Mouse (Mus musculus) heart, postnatal 0 days (tissue): Measurements from ENCODE around the gene Fam228b. TPM values are rescaled to one million over a fixed set of nuclear protein-coding genes. Genes with fewer than 3 reads are reported as not detected.
A peak's percentile ranks its signal among the peaks of the same experiment; 100 is the strongest.
"Not testable (repeated sequence)": the region's sequence is repeated elsewhere in the genome, so short reads cannot be mapped to it uniquely, and the experiment has no call there.

ENCODE experiments used
- ATAC-seq: fragments of 200-750 bp; cut with Nextera tagmentation; 2 replicates; pipeline ENCODE4 v1.8.0; 2017; ENCODE audit warnings: low read depth, moderate number of reproducible peaks, moderate library complexity; ENCODE audit not compliant: insufficient read depth
- DNase-seq: peaks from one replicate; pipeline ENCODE4 v3.0.0-alpha.2; 2016; ENCODE audit warnings: low spot score
- H3K27ac ChIP-seq: fragments of 300-500 bp; sonication (generic); 2 replicates; pipeline ENCODE4 v1.5.1; 2014; ENCODE audit warnings: low read depth, mild to moderate bottlenecking
- H3K27me3 ChIP-seq: fragments of 300-500 bp; sonication (generic); 2 replicates; pipeline ENCODE4 v1.6.1; 2014; ENCODE audit warnings: low read length, mixed read lengths; ENCODE audit not compliant: control insufficient read depth, insufficient read depth
- H3K36me3 ChIP-seq: fragments of 300-500 bp; sonication (generic); replicated peaks from 2 replicates; pipeline ENCODE4 v1.6.1; 2014; ENCODE audit warnings: low read length, mixed read lengths; ENCODE audit not compliant: control insufficient read depth, insufficient read depth
- H3K4me1 ChIP-seq: fragments of 300-500 bp; sonication (generic); 2 replicates; pipeline ENCODE4 v1.6.1; 2014; ENCODE audit warnings: antibody characterized with exemption; ENCODE audit not compliant: control insufficient read depth, insufficient read depth
- H3K4me2 ChIP-seq: fragments of 300-500 bp; sonication (generic); 2 replicates; pipeline ENCODE4 v1.6.1; 2014; ENCODE audit warnings: low read depth, mild to moderate bottlenecking, low read length, moderate library complexity
- H3K4me3 ChIP-seq: fragments of 300-500 bp; sonication (generic); 2 replicates; pipeline ENCODE4 v1.5.1; 2014; ENCODE audit warnings: low read depth, low read length
- H3K9ac ChIP-seq: fragments of 300-500 bp; sonication (generic); replicated peaks from 2 replicates; pipeline ENCODE4 v1.6.1; 2014; ENCODE audit warnings: low read depth, low read length, mixed read lengths
- H3K9me3 ChIP-seq: fragments of 300-500 bp; sonication (generic); replicated peaks from 2 replicates; pipeline ENCODE4 v1.6.1; 2016; ENCODE audit warnings: low read length; ENCODE audit not compliant: control insufficient read depth
- CTCF ChIP-seq: IDR thresholded peaks from 2 replicates; pipeline ENCODE4 v1.5.1; 2016; ENCODE audit warnings: antibody characterized with exemption, control low read depth, low read depth
- EP300 ChIP-seq: IDR thresholded peaks from 2 replicates; pipeline ENCODE4 v1.6.1; 2016; ENCODE audit warnings: antibody characterized with exemption, low read depth
- WGBS: fragments of 180-500 bp; shearing (Covaris S2); extraction: QIAGEN DNeasy Blood & Tissue Kit; methylation state at CpG from one replicate; pipeline ENCODE4 v1.1.7; 2014; 5-methylcytosine and 5-hydroxymethylcytosine counted together
- polyA plus RNA-seq: library from polyadenylated mRNA; unstranded; fragments of >200 nt; fragmentation: Nextera tagmentation; extraction: Ambion mirVana; gene quantifications from 2 replicates; pipeline ENCODE4 v1.2.1, GENCODE M21; 2015
- total RNA-seq: library from RNA; depleted of rRNA; stranded (reverse); fragments of >200 nt; gene quantifications from 2 replicates; pipeline ENCODE4 v1.2.3, GENCODE M21; 2014; ENCODE audit warnings: low replicate concordance

Fam228b gene
- total and polyA plus RNA-seq, 2 experiments from 2014 or later = 3.3 to 3.4 TPM

DNA sequence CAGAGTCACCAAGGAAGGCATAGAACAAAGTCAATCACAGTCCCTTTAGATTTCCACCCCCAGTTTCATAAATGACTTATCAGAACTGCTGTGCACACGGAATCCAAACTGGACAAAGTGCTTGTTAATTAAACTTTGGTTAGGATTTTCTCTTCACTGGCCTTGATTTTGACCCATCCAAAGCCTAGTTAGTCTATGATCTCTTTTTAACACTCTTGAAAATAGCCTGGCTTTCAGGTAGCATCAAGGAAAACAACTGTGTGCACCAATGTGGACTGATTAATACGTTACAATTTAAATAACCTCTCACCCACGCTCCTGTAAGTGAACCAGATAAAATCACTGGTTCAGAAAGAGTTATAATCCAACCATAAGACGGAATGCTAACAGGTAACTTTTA, 42.0 kb upstream of the Fam228b start:
- Histone ChIP-seq H3K27me3 (no peaks in the 10 kb centered on the region), H3K4me1 (no peaks in the 10 kb centered on the region), H3K4me3 (no peak overlapping the region), H3K27ac (no peak overlapping the region), H3K36me3 (no peaks in the 10 kb centered on the region), H3K9me3 (0 out of 2 replicates have a peak, but pooled peaks cover 6% of the 10 kb centered on the region), H3K9ac (no peak overlapping the region), H3K4me2 (no peak overlapping the region)
- DNase-seq (no peak), ATAC-seq (no peak)
- TF ChIP-seq EP300 (no peak), CTCF (no peak)
- 71% methylated on average over 4 of the region's 4 CpGs for WGBS

DNA sequence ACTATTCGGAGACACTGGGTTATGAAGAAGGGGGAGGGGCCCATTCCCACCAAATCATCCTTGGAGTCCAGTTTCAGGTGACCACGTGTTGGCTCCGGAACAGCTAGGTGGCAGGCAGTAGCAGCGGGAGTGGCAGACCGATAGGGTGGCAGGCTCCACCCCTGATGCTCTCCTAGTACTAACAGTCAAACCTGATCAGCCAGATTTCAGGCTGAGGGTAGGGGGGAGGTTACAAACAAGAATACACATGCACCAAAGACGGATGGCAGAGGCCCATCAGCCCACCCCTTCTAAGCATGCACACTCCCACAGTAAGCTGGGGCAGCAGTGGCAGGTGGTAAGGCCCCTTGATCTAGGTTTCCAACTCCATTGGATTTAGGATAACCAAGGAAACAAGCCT, 28.4 kb upstream of the Fam228b start:
- H3K4me3 ChIP-seq, H3K9me3 ChIP-seq, H3K36me3 ChIP-seq, ATAC-seq, DNase-seq, H3K27me3 ChIP-seq, H3K4me2 ChIP-seq, H3K4me1 ChIP-seq, H3K9ac ChIP-seq, H3K27ac ChIP-seq: not testable (repeated sequence)
- WGBS = 69% methylated on average over 6 of the region's 6 CpGs

DNA sequence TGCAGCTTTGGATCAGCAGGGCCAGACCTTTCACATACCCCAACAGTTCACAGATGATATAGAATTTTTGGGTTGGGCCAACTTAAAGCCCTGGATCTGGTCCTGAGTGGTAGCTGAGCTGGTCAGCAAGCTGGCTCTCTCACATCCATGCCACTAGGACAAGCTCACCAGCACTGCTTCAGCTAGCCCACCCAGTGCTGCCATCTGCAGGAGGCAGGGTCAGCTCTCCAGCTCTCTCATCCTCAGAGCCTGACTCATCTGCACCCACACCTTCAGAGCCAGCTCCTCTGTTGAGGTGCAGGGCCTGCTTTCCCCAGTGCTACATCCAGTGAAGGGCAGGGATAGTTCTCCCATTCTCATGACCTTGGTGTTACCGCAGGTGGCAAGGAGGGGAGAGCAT, 24.7 kb upstream of the Fam228b start:
- Histone ChIP-seq H3K4me3 (no peak overlapping the region), H3K4me1 (no peaks in the 10 kb centered on the region), H3K27me3 (no peaks in the 10 kb centered on the region), H3K9me3 (no peaks in the 10 kb centered on the region), H3K36me3 (no peaks in the 10 kb centered on the region), H3K27ac (no peak overlapping the region), H3K9ac (no peak overlapping the region), H3K4me2 (no peak overlapping the region)
- ATAC-seq (no peak), DNase-seq (no peak)
- TF ChIP-seq EP300 (no peak), CTCF (peak; percentile 29)
- 60% methylated on average over 1 of the region's 1 CpGs for WGBS

DNA sequence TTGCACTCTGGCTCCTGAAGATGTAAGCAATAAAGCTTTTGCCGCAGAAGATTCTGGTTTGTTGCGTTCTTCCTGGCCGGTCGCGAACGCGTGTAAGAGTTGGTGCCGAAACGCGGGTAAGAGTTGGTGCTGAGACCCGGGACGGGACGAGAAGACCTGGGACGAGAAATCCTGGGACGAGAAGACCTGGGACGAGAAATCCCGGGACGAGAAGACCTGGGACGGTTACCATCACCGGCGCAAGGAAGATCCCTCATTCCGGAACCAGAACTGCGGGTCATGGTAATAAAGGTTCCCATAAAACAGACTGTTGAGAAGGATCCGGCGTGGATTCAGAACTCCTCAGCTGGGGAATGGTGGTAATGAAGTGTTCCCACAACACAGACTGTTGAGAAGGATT, 19.1 kb upstream of the Fam228b start:
- WGBS = 91% methylated on average over 25 of the region's 25 CpGs
- DNase-seq, H3K9me3 ChIP-seq, H3K36me3 ChIP-seq, H3K27ac ChIP-seq, H3K4me1 ChIP-seq, ATAC-seq, H3K27me3 ChIP-seq, H3K4me3 ChIP-seq, H3K4me2 ChIP-seq, H3K9ac ChIP-seq: not testable (repeated sequence)

DNA sequence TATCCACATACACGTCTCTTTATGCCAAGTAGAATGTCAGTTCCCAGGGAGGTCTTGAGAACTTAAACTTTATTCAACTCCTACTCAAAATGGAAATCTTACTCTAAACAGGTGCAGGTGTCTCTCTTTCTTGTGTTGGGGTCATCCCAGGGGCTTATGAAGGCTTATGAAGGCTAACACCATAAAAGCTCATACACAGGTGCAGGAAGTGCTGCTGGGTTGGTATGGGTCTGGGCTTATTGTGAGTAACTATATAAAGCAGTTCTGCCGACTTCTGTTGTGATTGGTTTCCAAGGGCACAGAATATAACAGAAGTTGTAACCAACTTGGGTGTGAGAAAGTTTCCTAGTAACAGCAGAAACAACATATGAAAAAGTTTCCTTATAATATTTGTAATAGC, 15.4 kb upstream of the Fam228b start:
- DNase-seq = no peak
- Histone ChIP-seq H3K36me3 (no peaks in the 10 kb centered on the region), H3K9me3 (no peaks in the 10 kb centered on the region), H3K27me3 (no peaks in the 10 kb centered on the region), H3K9ac (no peak overlapping the region), H3K27ac (no peak overlapping the region), H3K4me2 (no peak overlapping the region), H3K4me1 (0 out of 2 replicates have a peak, but pooled peaks cover 3% of the 10 kb centered on the region), H3K4me3 (no peak overlapping the region)
- WGBS = 60% methylated on average over 2 of the region's 2 CpGs
- TF ChIP-seq CTCF (no peak), EP300 (no peak)
- no peak for ATAC-seq

DNA sequence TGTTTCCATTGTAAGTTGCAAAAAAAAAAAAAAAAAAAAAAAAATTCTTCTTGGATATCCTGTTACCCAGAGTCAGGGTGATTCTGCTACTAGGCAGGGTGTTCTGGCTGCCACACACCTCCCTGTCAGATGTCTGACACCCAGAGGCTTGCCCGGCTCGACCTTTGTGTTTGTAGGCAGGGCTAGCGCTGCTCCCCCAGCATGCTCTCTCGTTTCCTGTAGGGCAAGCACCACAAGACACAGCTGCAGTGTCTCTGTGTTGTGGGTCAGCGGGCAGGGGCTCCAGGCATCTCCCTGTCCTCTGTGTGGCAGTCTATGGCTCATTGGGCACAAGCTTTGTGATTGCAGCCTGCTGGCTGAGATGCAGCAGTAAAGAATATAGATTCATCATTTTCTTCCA, 14.5 kb upstream of the Fam228b start:
- ATAC-seq = no peak
- no peak overlapping the region for H3K27ac ChIP-seq

DNA sequence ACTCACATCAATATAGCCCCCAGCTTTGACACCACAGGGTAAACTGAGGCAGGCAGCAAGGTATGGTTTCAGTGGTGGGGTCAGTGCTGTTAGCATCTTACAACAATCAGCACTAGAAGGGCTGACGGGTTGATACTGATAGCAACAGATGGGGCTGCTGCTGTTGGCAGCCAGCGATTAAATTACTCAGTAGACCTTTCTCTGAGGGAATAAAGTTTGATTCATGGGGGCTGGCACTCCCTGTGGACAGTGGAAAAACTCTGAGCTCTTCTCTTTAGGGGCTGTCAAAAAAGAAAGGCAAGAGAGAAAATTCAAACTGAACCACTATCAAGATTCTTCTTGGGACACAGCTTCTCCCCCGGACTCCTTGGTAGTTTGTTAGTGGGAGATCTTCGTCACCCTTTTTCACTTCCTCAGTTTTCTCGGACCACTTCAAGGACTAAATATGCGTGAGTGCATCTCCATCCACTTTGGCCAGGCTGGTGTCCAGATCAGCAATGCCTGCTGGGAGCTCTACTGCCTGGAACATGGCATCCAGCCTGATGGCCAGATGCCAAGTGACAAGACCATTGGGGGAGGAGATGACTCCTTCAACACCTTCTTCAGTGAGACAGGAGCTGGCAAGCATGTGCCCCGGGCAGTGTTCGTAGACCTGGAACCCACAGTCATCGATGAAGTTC, 12.8 kb upstream of the Fam228b start:
- ATAC-seq, DNase-seq, H3K9ac ChIP-seq, H3K4me3 ChIP-seq, H3K27me3 ChIP-seq, H3K36me3 ChIP-seq, H3K9me3 ChIP-seq, H3K4me1 ChIP-seq, H3K27ac ChIP-seq, H3K4me2 ChIP-seq: not testable (repeated sequence)
- WGBS = 48% methylated on average over 9 of the region's 9 CpGs

More for the DNA sequence above, 14.5 kb upstream of the Fam228b start:
- H3K4me2 ChIP-seq = no peak overlapping the region
- 0 out of 2 replicates have a peak, but pooled peaks cover 3% of the 10 kb centered on the region for H3K4me1 ChIP-seq
- 53% methylated on average over 5 of the region's 5 CpGs for WGBS
- no peak overlapping the region for H3K9ac ChIP-seq
- TF ChIP-seq CTCF = no peak
- H3K9me3 ChIP-seq = no peaks in the 10 kb centered on the region
- H3K4me3 ChIP-seq = no peak overlapping the region
- DNase-seq = no peak
- H3K36me3 ChIP-seq = no peaks in the 10 kb centered on the region
- H3K27me3 ChIP-seq = no peaks in the 10 kb centered on the region
